Mouse (Mus musculus) liver, adult 2 months (tissue): ENCODE measurements at regions not wholly inside any gene's neighbourhood (a gene's known extent, or its start where the extent isn't known, plus 50 kb on each side); places are given as distances from the start of the nearest gene placed in this dataset.
"Not testable (repeated sequence)": the region's sequence is repeated elsewhere in the genome, so short reads cannot be mapped to it uniquely, and the experiment has no call there.

Experiments
- DNase-seq: peaks from one replicate; pipeline ENCODE4 v3.0.0-alpha.2; 2011; ENCODE audit warnings: low read depth, low spot score; ENCODE audit errors: extremely low read depth
- H3K27ac ChIP-seq: fragments of 200-500 bp; replicated peaks from 2 replicates; pipeline ENCODE4 v1.5.1; 2012; ENCODE audit warnings: low read depth, mild to moderate bottlenecking, control low read depth, inconsistent platforms, low read length; ENCODE audit not compliant: insufficient read depth
- H3K27me3 ChIP-seq: fragments of 200-500 bp; 2 replicates; pipeline ENCODE4 v1.6.1; 2012; ENCODE audit warnings: mild to moderate bottlenecking, moderate library complexity, low read length, inconsistent platforms; ENCODE audit not compliant: control insufficient read depth, insufficient read depth
- H3K36me3 ChIP-seq: fragments of 200-500 bp; 2 replicates; pipeline ENCODE4 v1.6.1; 2012; ENCODE audit warnings: low read length, inconsistent platforms; ENCODE audit not compliant: control insufficient read depth, insufficient read depth
- H3K4me1 ChIP-seq: fragments of 200-500 bp; 2 replicates; pipeline ENCODE4 v1.6.1; 2011; ENCODE audit warnings: low read length; ENCODE audit not compliant: control insufficient read depth, insufficient read depth
- H3K4me3 ChIP-seq: fragments of 200-500 bp; 2 replicates; pipeline ENCODE4 v1.5.1; 2011; ENCODE audit warnings: low read depth, mild to moderate bottlenecking, control low read depth, low read length, moderate library complexity; ENCODE audit not compliant: insufficient read depth
- H3K79me2 ChIP-seq: fragments of 200-500 bp; 2 replicates; pipeline ENCODE4 v1.6.1; 2012; ENCODE audit warnings: inconsistent platforms, mild to moderate bottlenecking, low read length, moderate library complexity; ENCODE audit not compliant: control insufficient read depth, insufficient read depth
- H3K9ac ChIP-seq: fragments of 200-500 bp; 2 replicates; pipeline ENCODE4 v1.6.1; 2012; ENCODE audit warnings: low read depth, mild to moderate bottlenecking, control low read depth, inconsistent platforms, low read length
- CTCF ChIP-seq: fragments of 200-500 bp; IDR thresholded peaks from 2 replicates; pipeline ENCODE4 v1.5.1; 2011; ENCODE audit warnings: low read depth, low read length, control low read depth
- POLR2A ChIP-seq: fragments of 200-500 bp; IDR thresholded peaks from 2 replicates; pipeline ENCODE4 v1.6.1; 2011; ENCODE audit warnings: low read length, control low read depth; ENCODE audit not compliant: insufficient read depth; ENCODE audit errors: extremely low read depth
- WGBS: fragments of 180-500 bp; shearing (Covaris S2); methylation state at CpG from one replicate; pipeline ENCODE4 v1.1.7; 2018; 5-methylcytosine and 5-hydroxymethylcytosine counted together

DNA sequence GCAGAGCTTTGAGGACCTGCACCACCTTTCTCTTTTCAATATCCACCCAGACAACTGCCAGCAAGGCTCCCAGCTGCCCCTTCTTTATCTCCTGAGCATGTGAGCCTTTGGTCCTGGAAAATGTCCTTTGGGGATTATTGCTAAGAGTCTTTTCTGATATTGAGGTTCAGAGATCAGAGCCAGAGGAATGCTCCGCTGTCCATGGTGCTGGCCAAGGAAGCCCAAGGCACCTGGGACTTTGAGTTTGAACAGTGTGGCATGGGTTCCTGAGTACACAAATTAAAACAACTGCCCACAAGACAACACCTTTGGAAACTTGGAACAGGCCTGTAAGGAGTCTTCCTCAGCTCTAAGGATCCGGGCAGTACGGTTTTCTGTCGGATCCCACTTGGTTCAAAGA, 52.6 kb upstream of the Slc28a3 start:
- Histone ChIP-seq H3K4me1 (no peaks in the 10 kb centered on the region), H3K27ac (no peak overlapping the region), H3K36me3 (no peaks in the 10 kb centered on the region), H3K9ac (no peak overlapping the region), H3K79me2 (no peaks in the 10 kb centered on the region), H3K27me3 (peaks cover 6% of the 10 kb centered on the region), H3K4me3 (no peak overlapping the region)
- TF ChIP-seq POLR2A (no peak), CTCF (no peak)
- 47% methylated on average over 4 of the region's 4 CpGs for WGBS
- no peak for DNase-seq

DNA sequence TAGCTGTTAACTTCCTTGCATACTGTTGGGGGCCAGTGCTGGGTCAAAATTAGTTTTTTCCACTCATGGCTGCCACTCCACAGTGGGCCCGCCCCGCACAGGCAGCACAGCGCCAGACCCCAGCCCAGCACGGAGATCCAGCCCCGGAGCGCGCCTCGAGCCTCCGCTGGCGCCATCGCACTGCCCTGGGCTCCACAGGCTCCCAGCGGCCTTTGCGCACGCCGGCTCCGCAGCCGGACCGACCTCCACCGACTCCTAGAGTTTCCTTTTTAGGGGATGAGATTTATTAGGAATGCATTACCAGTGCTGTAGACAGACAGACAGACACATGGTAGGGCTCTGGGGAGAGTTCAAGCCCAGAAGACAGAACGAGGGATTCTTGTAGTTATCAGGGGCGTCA, 58.0 kb upstream of the Slc28a3 start:
- 68% methylated on average over 21 of the region's 21 CpGs for WGBS
- no peaks in the 10 kb centered on the region for H3K36me3 ChIP-seq

DNA sequence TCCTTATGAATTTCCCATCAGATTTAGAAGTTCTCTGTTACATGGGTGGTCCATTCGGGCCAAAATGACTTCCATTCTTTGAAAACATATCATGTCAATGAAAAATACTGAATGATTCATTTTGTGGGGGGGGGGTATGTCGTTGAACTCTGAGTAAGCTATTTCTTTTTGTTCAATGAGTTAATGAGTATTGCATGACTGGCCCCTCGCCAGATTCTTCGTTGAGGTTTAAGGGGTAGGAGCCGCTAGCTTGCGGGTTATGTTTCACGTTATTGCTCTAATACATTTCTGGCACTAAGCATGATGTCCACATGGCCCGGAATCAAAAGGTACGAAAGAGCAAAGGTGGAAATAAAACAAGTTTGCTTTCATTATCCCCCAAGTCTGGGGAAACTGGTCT, 59.5 kb upstream of the Slc28a3 start:
- H3K4me3 ChIP-seq, result no peak overlapping the region
- WGBS, result 75% methylated on average over 9 of the region's 9 CpGs
- no peak overlapping the region for H3K9ac ChIP-seq
- no peak for DNase-seq
- H3K27me3 ChIP-seq, result peaks cover 5% of the 10 kb centered on the region
- TF ChIP-seq CTCF (no peak), POLR2A (no peak)
- H3K36me3 ChIP-seq, result no peaks in the 10 kb centered on the region
- no peaks in the 10 kb centered on the region for H3K4me1 ChIP-seq
- no peaks in the 10 kb centered on the region for H3K79me2 ChIP-seq
- H3K27ac ChIP-seq, result no peak overlapping the region

More for the DNA sequence above, 58.0 kb upstream of the Slc28a3 start:
- TF ChIP-seq POLR2A, result no peak
- Histone ChIP-seq H3K79me2 (no peaks in the 10 kb centered on the region), H3K9ac (no peak overlapping the region), H3K27ac (no peak overlapping the region), H3K27me3 (peaks cover 5% of the 10 kb centered on the region), H3K4me3 (no peak overlapping the region), H3K4me1 (no peaks in the 10 kb centered on the region)
- no peak for DNase-seq

DNA sequence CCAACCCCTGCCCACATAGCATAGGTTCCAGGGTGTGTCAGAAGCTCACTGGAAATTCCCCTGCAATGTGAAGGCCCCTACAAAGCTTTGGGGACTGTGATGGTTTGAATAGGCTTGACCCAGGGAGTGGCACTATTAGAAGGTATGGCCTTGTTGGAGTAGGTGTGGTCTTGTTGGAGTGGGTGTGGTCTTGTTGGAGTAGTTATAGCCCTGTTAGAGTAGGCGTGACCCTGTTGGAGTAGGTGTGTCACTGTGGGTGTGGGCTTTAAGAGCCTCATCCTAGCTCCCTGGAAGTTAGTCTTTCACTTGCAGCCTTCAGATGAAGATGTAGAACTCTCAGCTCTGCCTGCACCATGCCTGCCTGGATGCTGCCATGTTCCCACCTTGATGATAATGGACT, 64.9 kb upstream of the Slc28a3 start:
- H3K4me3 ChIP-seq, H3K9ac ChIP-seq, DNase-seq, H3K27ac ChIP-seq, H3K79me2 ChIP-seq, H3K36me3 ChIP-seq, H3K27me3 ChIP-seq, H3K4me1 ChIP-seq: not testable (repeated sequence)
- WGBS, result 83% methylated on average over 1 of the region's 1 CpGs

DNA sequence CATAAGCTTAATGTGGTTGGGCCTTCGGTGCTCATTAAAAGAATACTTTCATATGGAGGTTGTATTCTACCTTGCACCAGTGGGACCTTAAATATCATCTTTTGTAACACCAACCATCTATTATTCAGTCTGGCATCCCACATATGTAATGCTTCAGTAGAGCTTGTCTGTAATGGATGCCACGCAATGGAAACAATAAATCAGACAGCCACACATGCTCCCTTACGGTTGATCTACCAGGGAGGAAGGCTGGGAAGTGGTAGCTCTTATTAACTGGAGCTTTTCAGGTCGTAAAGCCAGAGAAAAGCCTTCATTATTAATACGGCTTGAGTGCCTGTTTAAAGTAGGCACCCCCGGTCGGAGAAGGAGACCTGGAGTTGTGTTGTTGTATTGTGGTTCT, 66.8 kb upstream of the Slc28a3 start:
- Histone ChIP-seq H3K36me3 (no peaks in the 10 kb centered on the region), H3K4me1 (no peaks in the 10 kb centered on the region), H3K9ac (no peak overlapping the region), H3K79me2 (no peaks in the 10 kb centered on the region), H3K4me3 (no peak overlapping the region), H3K27me3 (peaks cover 3% of the 10 kb centered on the region; the same call in 1 of the 2 replicates), H3K27ac (no peak overlapping the region)
- WGBS, result 87% methylated on average over 7 of the region's 7 CpGs
- TF ChIP-seq CTCF, result no peak
- DNase-seq, result no peak

DNA sequence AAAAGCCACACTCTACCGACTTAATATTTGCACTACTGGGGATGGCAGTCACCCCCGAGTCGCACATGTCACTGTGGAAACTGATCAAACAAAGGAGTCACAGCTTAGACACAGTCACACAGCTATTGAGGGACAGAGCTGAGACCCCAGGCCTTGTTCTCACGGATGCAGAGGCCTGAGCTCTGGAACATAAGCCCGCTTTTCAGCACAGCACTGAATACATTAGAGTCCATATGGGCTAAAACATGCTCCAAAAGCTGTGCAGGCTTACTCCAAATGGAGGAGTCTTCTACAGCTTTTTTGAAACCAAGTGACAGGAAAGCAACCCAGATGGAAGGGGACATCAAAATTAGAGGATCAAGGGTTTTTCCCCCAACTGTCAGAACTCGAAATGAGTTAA, 69.0 kb upstream of the Slc28a3 start:
- no peak overlapping the region for H3K27ac ChIP-seq
- H3K79me2 ChIP-seq, result no peaks in the 10 kb centered on the region
- no peak for TF ChIP-seq CTCF
- TF ChIP-seq POLR2A, result no peak
- no peak overlapping the region for H3K4me3 ChIP-seq
- WGBS, result 67% methylated on average over 6 of the region's 6 CpGs
- no peaks in the 10 kb centered on the region for H3K27me3 ChIP-seq
- H3K4me1 ChIP-seq, result no peaks in the 10 kb centered on the region
- DNase-seq, result no peak
- no peaks in the 10 kb centered on the region for H3K36me3 ChIP-seq
- no peak overlapping the region for H3K9ac ChIP-seq
